Mouse (Mus musculus) MEL (cell line): ENCODE data around the gene Hs3st1. TPM values are rescaled to one million over a fixed set of nuclear protein-coding genes. Genes with fewer than 3 reads are reported as not detected.

ENCODE experiments used
- DNase-seq: peaks from one replicate; pipeline ENCODE4 v3.0.0; 2011; ENCODE audit warnings: low read depth, low spot score
- H3K27ac ChIP-seq: 2 replicates; pipeline ENCODE4 v1.5.1; 2012; ENCODE audit warnings: low read depth, mild to moderate bottlenecking, control low read depth, low read length, moderate library complexity; ENCODE audit not compliant: control insufficient read depth
- H3K27me3 ChIP-seq, 2 experiments: fragments of 150-350 bp in 1 of 2; sonication (generic) in 1 of 2; 2 replicates each; pipeline ENCODE4 v1.6.1; 2012; ENCODE audit warnings: low read length in 2 of 2, mild to moderate bottlenecking in 2 of 2, improper control_type of control experiment in 1 of 2, moderate library complexity in 1 of 2; ENCODE audit not compliant: insufficient read depth in 2 of 2, control insufficient read depth in 1 of 2
- H3K36me3 ChIP-seq, 2 experiments: 2 replicates each; pipeline ENCODE4 v1.6.1; 2012 to 2014; ENCODE audit warnings: low read length in 2 of 2, improper control_type of control experiment in 1 of 2, inconsistent platforms in 1 of 2, mild to moderate bottlenecking in 1 of 2; ENCODE audit not compliant: insufficient read depth in 2 of 2, control insufficient read depth in 1 of 2
- H3K4me1 ChIP-seq, 2 experiments: fragments of 150-350 bp in 1 of 2; sonication (generic) in 1 of 2; 2 replicates each; pipeline ENCODE4 v1.6.1; 2012; ENCODE audit warnings: low read length in 2 of 2, improper control_type of control experiment in 1 of 2, mild to moderate bottlenecking in 1 of 2; ENCODE audit not compliant: insufficient read depth in 2 of 2, control insufficient read depth in 1 of 2
- H3K4me3 ChIP-seq, 2 experiments: fragments of 150-350 bp in 1 of 2; sonication (generic) in 1 of 2; 2 replicates each; pipeline ENCODE4 v1.5.1; 2012; ENCODE audit warnings: low read depth in 2 of 2, low read length in 2 of 2, mild to moderate bottlenecking in 2 of 2, moderate library complexity in 2 of 2, control low read depth in 1 of 2, improper control_type of control experiment in 1 of 2; ENCODE audit not compliant: control insufficient read depth in 1 of 2, insufficient read depth in 1 of 2
- H3K79me2 ChIP-seq: 2 replicates; pipeline ENCODE4 v1.6.1; 2012; ENCODE audit warnings: mild to moderate bottlenecking, low read length, moderate library complexity; ENCODE audit not compliant: control insufficient read depth, poor library complexity, insufficient read depth
- H3K9ac ChIP-seq: 2 replicates; pipeline ENCODE4 v1.6.1; 2012; ENCODE audit warnings: low read depth, mild to moderate bottlenecking, control low read depth, low read length, moderate library complexity; ENCODE audit not compliant: control insufficient read depth, poor library complexity, severe bottlenecking
- H3K9me3 ChIP-seq: fragments of 150-350 bp; sonication (generic); replicated peaks from 2 replicates; pipeline ENCODE4 v1.6.1; 2012; ENCODE audit warnings: mild to moderate bottlenecking, low read length, improper control_type of control experiment, moderate library complexity; ENCODE audit not compliant: insufficient read depth
- BHLHE40 ChIP-seq: IDR thresholded peaks from 2 replicates; pipeline ENCODE4 v1.6.1; 2012; ENCODE audit warnings: low read depth, mild to moderate bottlenecking, inconsistent platforms, low read length, improper control_type of control experiment, borderline replicate concordance
- CHD1 ChIP-seq: IDR thresholded peaks from 2 replicates; pipeline ENCODE4 v1.6.1; 2012; ENCODE audit warnings: low read depth, mild to moderate bottlenecking, inconsistent platforms, low read length, improper control_type of control experiment
- CHD2 ChIP-seq: IDR thresholded peaks from 2 replicates; pipeline ENCODE4 v1.6.1; 2011; ENCODE audit warnings: low read length, improper control_type of control experiment
- ELF1 ChIP-seq: IDR thresholded peaks from 2 replicates; pipeline ENCODE4 v1.6.1; 2014; ENCODE audit warnings: low read depth, mild to moderate bottlenecking, inconsistent platforms, low read length, improper control_type of control experiment, moderate library complexity
- EP300 ChIP-seq, 2 experiments: IDR thresholded peaks; 2 replicates each; pipeline ENCODE4 v1.6.1; 2011; ENCODE audit warnings: improper control_type of control experiment in 2 of 2, low read length in 2 of 2, low read depth in 1 of 2, mild to moderate bottlenecking in 1 of 2
- GATA1 ChIP-seq: IDR thresholded peaks from 2 replicates; pipeline ENCODE4 v1.6.1; 2011; ENCODE audit warnings: low read depth, low read length, improper control_type of control experiment
- HCFC1 ChIP-seq: IDR thresholded peaks from 2 replicates; pipeline ENCODE4 v1.6.1; 2012; ENCODE audit warnings: low read depth, mild to moderate bottlenecking, inconsistent platforms, low read length, improper control_type of control experiment, moderate library complexity
- MAFK ChIP-seq: IDR thresholded peaks from 2 replicates; pipeline ENCODE4 v1.6.1; 2011; ENCODE audit warnings: low read depth, mild to moderate bottlenecking, low read length, improper control_type of control experiment, borderline replicate concordance
- MAX ChIP-seq: IDR thresholded peaks from 2 replicates; pipeline ENCODE4 v1.6.1; 2011; ENCODE audit warnings: low read length, improper control_type of control experiment
- MAZ ChIP-seq: IDR thresholded peaks from 2 replicates; pipeline ENCODE4 v1.6.1; 2012; ENCODE audit warnings: low read depth, mild to moderate bottlenecking, inconsistent platforms, low read length, improper control_type of control experiment
- MEF2A ChIP-seq: IDR thresholded peaks from 2 replicates; pipeline ENCODE4 v1.6.1; 2014; ENCODE audit warnings: low read depth, mild to moderate bottlenecking, inconsistent platforms, low read length, improper control_type of control experiment; ENCODE audit not compliant: poor library complexity, insufficient replicate concordance, severe bottlenecking; ENCODE audit errors: extremely low read depth
- MXI1 ChIP-seq: IDR thresholded peaks from 2 replicates; pipeline ENCODE4 v1.6.1; 2011; ENCODE audit warnings: mild to moderate bottlenecking, low read depth, low read length, improper control_type of control experiment
- MYB ChIP-seq: IDR thresholded peaks from 2 replicates; pipeline ENCODE4 v1.6.1; 2011; ENCODE audit warnings: mild to moderate bottlenecking, low read depth, low read length, improper control_type of control experiment
- MYC ChIP-seq: IDR thresholded peaks from 2 replicates; pipeline ENCODE4 v1.6.1; 2011; ENCODE audit warnings: low read depth, mild to moderate bottlenecking, low read length, improper control_type of control experiment, moderate library complexity
- NELFE ChIP-seq: IDR thresholded peaks from 2 replicates; pipeline ENCODE4 v1.6.1; 2011; ENCODE audit warnings: low read depth, low read length, improper control_type of control experiment
- NRF1 ChIP-seq: IDR thresholded peaks from 2 replicates; pipeline ENCODE4 v1.6.1; 2014; ENCODE audit warnings: low read depth, mild to moderate bottlenecking, inconsistent platforms, low read length, improper control_type of control experiment, moderate library complexity; ENCODE audit not compliant: poor library complexity, insufficient read depth, severe bottlenecking
- POLR2A ChIP-seq, 2 experiments: IDR thresholded peaks; 2 replicates each; pipeline ENCODE4 v1.6.1; 2011 to 2012; ENCODE audit warnings: low read length in 2 of 2, mild to moderate bottlenecking in 2 of 2, control low read depth in 1 of 2, improper control_type of control experiment in 1 of 2, low read depth in 1 of 2, moderate library complexity in 1 of 2; ENCODE audit not compliant: control insufficient read depth in 1 of 2, insufficient read depth in 1 of 2, poor library complexity in 1 of 2
- POLR2AphosphoS2 ChIP-seq: IDR thresholded peaks from 2 replicates; pipeline ENCODE4 v1.6.1; 2011; ENCODE audit warnings: low read length, improper control_type of control experiment
- POLR2AphosphoS5 ChIP-seq: IDR thresholded peaks from 2 replicates; pipeline ENCODE4 v1.6.1; 2012; ENCODE audit warnings: low read depth, borderline replicate concordance, mild to moderate bottlenecking, inconsistent platforms, low read length, moderate library complexity, mixed read lengths
- RAD21 ChIP-seq: IDR thresholded peaks from 2 replicates; pipeline ENCODE4 v1.6.1; 2011; ENCODE audit warnings: mild to moderate bottlenecking, low read depth, low read length, improper control_type of control experiment
- RCOR1 ChIP-seq: IDR thresholded peaks from 2 replicates; pipeline ENCODE4 v1.6.1; 2012; ENCODE audit warnings: low read depth, mild to moderate bottlenecking, inconsistent platforms, low read length, improper control_type of control experiment
- SIN3A ChIP-seq: IDR thresholded peaks from 2 replicates; pipeline ENCODE4 v1.6.1; 2012; ENCODE audit warnings: low read length, improper control_type of control experiment, inconsistent platforms
- SMC3 ChIP-seq: IDR thresholded peaks from 2 replicates; pipeline ENCODE4 v1.6.1; 2011; ENCODE audit warnings: low read depth, low read length, improper control_type of control experiment
- TAL1 ChIP-seq: IDR thresholded peaks from 2 replicates; pipeline ENCODE4 v1.6.1; 2012; ENCODE audit warnings: mild to moderate bottlenecking, inconsistent platforms, low read length, moderate library complexity, mixed read lengths
- TBP ChIP-seq: IDR thresholded peaks from 2 replicates; pipeline ENCODE4 v1.8.0; 2011; ENCODE audit warnings: low read depth, low read length, improper control_type of control experiment
- USF1 ChIP-seq: IDR thresholded peaks from 2 replicates; pipeline ENCODE4 v1.6.1; 2014; ENCODE audit warnings: low read depth, mild to moderate bottlenecking, inconsistent platforms, low read length, improper control_type of control experiment, moderate library complexity
- USF2 ChIP-seq, 2 experiments: IDR thresholded peaks; 2 replicates each; pipeline ENCODE4 v1.6.1; 2011 to 2012; ENCODE audit warnings: improper control_type of control experiment in 2 of 2, low read length in 2 of 2, borderline replicate concordance in 1 of 2, inconsistent platforms in 1 of 2, low read depth in 1 of 2, mild to moderate bottlenecking in 1 of 2; ENCODE audit not compliant: insufficient read depth in 1 of 2
- ZKSCAN1 ChIP-seq: IDR thresholded peaks from 2 replicates; pipeline ENCODE4 v1.6.1; 2012; ENCODE audit warnings: low read depth, mild to moderate bottlenecking, inconsistent platforms, low read length, improper control_type of control experiment, moderate library complexity
- ZMIZ1 ChIP-seq: IDR thresholded peaks from 2 replicates; pipeline ENCODE4 v1.6.1; 2012; ENCODE audit warnings: low read depth, mild to moderate bottlenecking, inconsistent platforms, low read length, improper control_type of control experiment, moderate library complexity
- ZNF384 ChIP-seq: IDR thresholded peaks from 2 replicates; pipeline ENCODE4 v1.6.1; 2012; ENCODE audit warnings: low read depth, mild to moderate bottlenecking, inconsistent platforms, low read length, improper control_type of control experiment
- polyA plus RNA-seq, 2 experiments: library from polyadenylated mRNA; stranded (reverse) in 1 of 2; unstranded in 1 of 2; fragments of >175 nt in 1 of 2; fragments of >200 nt in 1 of 2; gene quantifications; 2 replicates each; pipeline versions ENCODE4 v1.2.1 to v1.2.4; 2012; ENCODE audit warnings: low replicate concordance in 2 of 2, low read depth in 1 of 2; ENCODE audit not compliant: insufficient read length in 2 of 2, insufficient read depth in 1 of 2, missing spikeins in 1 of 2
- total RNA-seq: library from RNA; depleted of rRNA; stranded (reverse); fragments of 300-350 nt; gene quantifications from 2 replicates; pipeline ENCODE4 v1.2.3, GENCODE M21; 2012

Hs3st1 gene
- total and polyA plus RNA-seq, 3 experiments: not detected

- no peak overlapping the region for H3K4me3 ChIP-seq
- no peaks in the 10 kb centered on the region for H3K4me1 ChIP-seq
- no peak for DNase-seq
These were observed 120.8 kb downstream of the Hs3st1 start for GRCm38 (mm10) chr5:39634300-39635047.

GRCm38 (mm10) chr5:39633206-39633605 is 122.1 kb downstream of the Hs3st1 start:
- no peak overlapping the region for H3K27ac ChIP-seq
- H3K9me3 ChIP-seq: no peaks in the 10 kb centered on the region

More at GRCm38 (mm10) chr5:39634300-39635047, 120.8 kb downstream of the Hs3st1 start:
- Histone ChIP-seq H3K9ac (no peak overlapping the region), H3K27ac (no peak overlapping the region), H3K79me2 (no peaks in the 10 kb centered on the region), H3K27me3 (no peaks in the 10 kb centered on the region), H3K9me3 (no peaks in the 10 kb centered on the region), H3K36me3 (no peaks in the 10 kb centered on the region)
- TF ChIP-seq CHD1 (no peak), MEF2A (no peak), RAD21 (no peak), NELFE (no peak), USF2 (IDR thresholded peaks at IDR 0.05; ENCODE audit: borderline replicate concordance in 1 of 2, insufficient read depth in 1 of 2, low read depth in 1 of 2, low read length in 2 of 2) (no peak), MAFK (no peak), MAZ (no peak), BHLHE40 (no peak), POLR2A (IDR thresholded peaks at IDR 0.05; ENCODE audit: control insufficient read depth in 1 of 2, insufficient read depth in 1 of 2, low read depth in 1 of 2, low read length in 2 of 2, poor library complexity in 1 of 2) (no peak), ZKSCAN1 (no peak), POLR2AphosphoS2 (no peak), MXI1 (no peak), HCFC1 (no peak), CHD2 (no peak), ZMIZ1 (no peak), TAL1 (no peak), SMC3 (no peak), EP300 (IDR thresholded peaks at IDR 0.05; ENCODE audit: low read depth in 1 of 2, low read length in 2 of 2) (no peak), MYB (no peak)

More at GRCm38 (mm10) chr5:39633206-39633605, 122.1 kb downstream of the Hs3st1 start:
- H3K9ac ChIP-seq: no peak overlapping the region
- no peaks in the 10 kb centered on the region for H3K79me2 ChIP-seq
- TF ChIP-seq RCOR1 (no peak), ZKSCAN1 (no peak), POLR2AphosphoS5 (no peak), SMC3 (no peak), USF1 (no peak), NRF1 (no peak), TBP (no peak), POLR2AphosphoS2 (no peak), MYC (no peak), GATA1 (no peak), ZMIZ1 (no peak), POLR2A (IDR thresholded peaks at IDR 0.05; ENCODE audit: control insufficient read depth in 1 of 2, insufficient read depth in 1 of 2, low read depth in 1 of 2, low read length in 2 of 2, poor library complexity in 1 of 2) (no peak), CHD1 (no peak), ELF1 (no peak), MAX (no peak), SIN3A (no peak), ZNF384 (no peak)
- H3K4me1 ChIP-seq: no peaks in the 10 kb centered on the region
- H3K36me3 ChIP-seq: no peaks in the 10 kb centered on the region
- no peak for DNase-seq
- H3K27me3 ChIP-seq: no peaks in the 10 kb centered on the region
- no peak overlapping the region for H3K4me3 ChIP-seq
